Mouse (Mus musculus) forebrain, embryonic 15.5 days (tissue): ENCODE measurements around the gene Rilp. TPM values are rescaled to one million over a fixed set of nuclear protein-coding genes. Genes with fewer than 3 reads are reported as not detected.

ENCODE experiments used
- ATAC-seq: fragments of 200-750 bp; cut with Nextera tagmentation; replicated peaks from 2 replicates; pipeline ENCODE4 v1.8.0; 2017; ENCODE audit warnings: mild to moderate bottlenecking, moderate TSS enrichment, moderate library complexity
- H3K27ac ChIP-seq: fragments of 300-500 bp; sonication (generic); replicated peaks from 2 replicates; pipeline ENCODE4 v1.5.1; 2015; ENCODE audit warnings: mild to moderate bottlenecking, inconsistent platforms
- H3K27me3 ChIP-seq: fragments of 300-500 bp; sonication (generic); 2 replicates; pipeline ENCODE4 v1.6.1; 2015; ENCODE audit warnings: inconsistent platforms
- H3K36me3 ChIP-seq: fragments of 300-500 bp; sonication (generic); 2 replicates; pipeline ENCODE4 v1.6.1; 2015; ENCODE audit warnings: mild to moderate bottlenecking, inconsistent platforms
- H3K4me1 ChIP-seq: fragments of 300-500 bp; sonication (generic); 2 replicates; pipeline ENCODE4 v1.6.1; 2015; ENCODE audit warnings: inconsistent platforms
- H3K4me2 ChIP-seq: fragments of 300-500 bp; sonication (generic); replicated peaks from 2 replicates; pipeline ENCODE4 v1.6.1; 2015; ENCODE audit warnings: mild to moderate bottlenecking, inconsistent platforms
- H3K4me3 ChIP-seq: fragments of 300-500 bp; sonication (generic); 2 replicates; pipeline ENCODE4 v1.5.1; 2015; ENCODE audit warnings: mild to moderate bottlenecking, inconsistent platforms
- H3K9ac ChIP-seq: fragments of 300-500 bp; sonication (generic); replicated peaks from 2 replicates; pipeline ENCODE4 v1.6.1; 2015; ENCODE audit warnings: mild to moderate bottlenecking, inconsistent platforms
- H3K9me3 ChIP-seq: fragments of 300-500 bp; sonication (generic); 2 replicates; pipeline ENCODE4 v1.6.1; 2016; ENCODE audit warnings: inconsistent platforms
- WGBS: fragments of 180-500 bp; shearing (Covaris S2); methylation state at CpG from one replicate; pipeline ENCODE4 v1.1.7; 2015; ENCODE audit warnings: mixed read lengths; 5-methylcytosine and 5-hydroxymethylcytosine counted together
- polyA plus RNA-seq: library from polyadenylated mRNA; unstranded; fragments of >200 nt; fragmentation: Nextera tagmentation; extraction: Ambion mirVana; gene quantifications from 2 replicates; pipeline ENCODE4 v1.2.1, GENCODE M21; 2015

The Rilp gene
- polyA plus RNA-seq, 1 experiment from 2014 or later, result 0.71 TPM

- H3K36me3 ChIP-seq, result no peaks in the 10 kb centered on the region
- no peak overlapping the region for H3K4me3 ChIP-seq
- peaks cover 38% of the 10 kb centered on the region for H3K4me1 ChIP-seq
- no peak overlapping the region for H3K4me2 ChIP-seq
- WGBS, result 45% methylated on average over 11 of the region's 11 CpGs
- H3K9ac ChIP-seq, result no peak overlapping the region
- no peaks in the 10 kb centered on the region for H3K27me3 ChIP-seq
- H3K9me3 ChIP-seq, result no peaks in the 10 kb centered on the region
- 0 out of 2 replicates have a peak overlapping the region, but pooled peaks have one; percentile 14 for H3K27ac ChIP-seq
- ATAC-seq, result peak; percentile 33; the same call in 1 of the 2 replicates
Observed at GRCm38 (mm10) chr11:75537491-75538183, 27.7 kb downstream of the Rilp start.

DNA sequence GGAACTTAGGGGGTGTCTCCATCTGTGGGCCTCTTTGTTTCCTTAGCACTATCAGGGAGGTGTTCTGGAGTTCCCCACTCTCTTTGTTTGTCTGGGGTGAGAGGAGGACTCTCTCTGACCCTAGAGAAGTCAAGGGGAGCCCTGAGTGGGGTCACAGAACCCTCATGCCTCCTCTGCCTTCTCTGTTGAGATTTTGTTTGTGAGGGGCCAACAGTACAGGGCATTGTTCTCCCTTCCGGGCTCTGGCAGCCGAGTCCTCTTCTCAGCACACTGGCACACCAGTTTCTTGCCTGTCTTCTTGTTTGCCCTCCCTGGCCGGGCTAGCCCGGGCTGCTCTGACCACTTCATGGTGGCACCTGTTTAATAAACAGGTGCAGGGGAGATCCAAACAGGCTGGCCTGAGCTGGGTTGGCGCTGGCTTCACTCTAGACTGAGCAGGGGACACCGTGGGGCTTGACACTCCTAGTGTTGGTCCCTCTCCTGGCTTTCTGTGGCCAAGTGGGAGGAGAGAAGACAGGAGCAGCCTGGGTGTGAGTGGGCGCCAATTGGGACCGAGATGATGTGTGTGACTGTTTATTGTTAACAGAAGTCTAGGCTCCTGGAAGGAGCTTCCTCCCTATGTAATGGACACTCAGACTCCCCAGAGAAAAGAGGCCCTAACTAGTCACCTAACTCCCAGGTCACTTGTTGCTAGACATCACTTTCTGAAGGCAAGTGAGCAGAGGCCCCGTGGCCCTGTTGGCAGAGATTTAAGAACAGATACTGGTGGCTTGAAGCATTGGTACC, 28.5 kb downstream of the Rilp start:
- Histone ChIP-seq H3K9me3 (no peaks in the 10 kb centered on the region), H3K4me2 (no peak overlapping the region), H3K9ac (no peak overlapping the region), H3K4me3 (no peak overlapping the region), H3K4me1 (peaks cover 31% of the 10 kb centered on the region), H3K36me3 (no peaks in the 10 kb centered on the region), H3K27ac (0 out of 2 replicates have a peak overlapping the region, but pooled peaks have one; percentile 3), H3K27me3 (no peaks in the 10 kb centered on the region)
- WGBS, result 64% methylated on average over 9 of the region's 9 CpGs
- ATAC-seq, result no peak

DNA sequence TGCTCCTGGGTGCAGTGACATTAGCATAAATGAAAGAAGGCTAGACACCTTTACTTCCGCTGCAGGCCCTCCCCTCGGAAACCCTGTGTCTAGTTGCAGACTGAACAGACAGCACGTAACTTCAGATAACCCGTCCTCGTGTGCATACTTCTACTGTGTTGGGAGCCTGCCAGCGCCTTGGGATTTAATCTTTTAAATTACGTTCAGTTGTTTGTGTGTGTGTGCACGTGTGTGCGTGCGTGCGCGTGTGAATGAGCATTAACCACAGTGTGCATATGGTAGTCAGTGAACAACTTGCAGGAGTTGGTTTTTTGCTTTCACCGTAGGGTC, 29.0 kb downstream of the Rilp start:
- H3K4me1 ChIP-seq, result peaks cover 27% of the 10 kb centered on the region
- no peak overlapping the region for H3K9ac ChIP-seq
- H3K9me3 ChIP-seq, result no peaks in the 10 kb centered on the region
- H3K27me3 ChIP-seq, result no peaks in the 10 kb centered on the region
- no peak overlapping the region for H3K4me3 ChIP-seq
- H3K4me2 ChIP-seq, result no peak overlapping the region
- 79% methylated on average over 13 of the region's 13 CpGs for WGBS
- ATAC-seq, result no peak
- H3K27ac ChIP-seq, result no peak overlapping the region
- no peaks in the 10 kb centered on the region for H3K36me3 ChIP-seq

DNA sequence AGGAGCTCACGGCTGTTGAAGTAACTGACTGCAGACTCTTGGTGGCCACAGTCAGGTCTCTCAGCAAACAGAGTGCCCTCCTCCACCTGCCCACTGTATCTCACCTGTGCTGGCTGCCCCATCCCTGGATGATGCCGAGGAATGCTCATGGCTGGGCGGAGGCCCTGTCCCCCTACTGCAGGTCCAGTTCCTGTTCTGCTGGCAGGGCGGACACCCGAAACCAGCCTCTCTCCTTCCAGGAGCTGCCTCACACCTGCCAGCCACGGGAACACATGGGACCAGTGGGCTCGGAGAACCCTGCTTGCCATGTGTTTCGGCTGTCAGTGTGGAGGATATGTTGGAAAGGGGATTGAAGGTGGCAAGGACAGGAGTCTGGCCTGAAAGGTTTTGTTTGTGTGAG, 30.3 kb downstream of the Rilp start:
- Histone ChIP-seq H3K27ac (peak overlapping the region; percentile 47), H3K4me1 (peaks cover 23% of the 10 kb centered on the region), H3K27me3 (no peaks in the 10 kb centered on the region), H3K9me3 (no peaks in the 10 kb centered on the region), H3K4me3 (no peak overlapping the region), H3K9ac (no peak overlapping the region), H3K36me3 (no peaks in the 10 kb centered on the region), H3K4me2 (no peak overlapping the region)
- 83% methylated on average over 8 of the region's 8 CpGs for WGBS
- ATAC-seq, result no peak

DNA sequence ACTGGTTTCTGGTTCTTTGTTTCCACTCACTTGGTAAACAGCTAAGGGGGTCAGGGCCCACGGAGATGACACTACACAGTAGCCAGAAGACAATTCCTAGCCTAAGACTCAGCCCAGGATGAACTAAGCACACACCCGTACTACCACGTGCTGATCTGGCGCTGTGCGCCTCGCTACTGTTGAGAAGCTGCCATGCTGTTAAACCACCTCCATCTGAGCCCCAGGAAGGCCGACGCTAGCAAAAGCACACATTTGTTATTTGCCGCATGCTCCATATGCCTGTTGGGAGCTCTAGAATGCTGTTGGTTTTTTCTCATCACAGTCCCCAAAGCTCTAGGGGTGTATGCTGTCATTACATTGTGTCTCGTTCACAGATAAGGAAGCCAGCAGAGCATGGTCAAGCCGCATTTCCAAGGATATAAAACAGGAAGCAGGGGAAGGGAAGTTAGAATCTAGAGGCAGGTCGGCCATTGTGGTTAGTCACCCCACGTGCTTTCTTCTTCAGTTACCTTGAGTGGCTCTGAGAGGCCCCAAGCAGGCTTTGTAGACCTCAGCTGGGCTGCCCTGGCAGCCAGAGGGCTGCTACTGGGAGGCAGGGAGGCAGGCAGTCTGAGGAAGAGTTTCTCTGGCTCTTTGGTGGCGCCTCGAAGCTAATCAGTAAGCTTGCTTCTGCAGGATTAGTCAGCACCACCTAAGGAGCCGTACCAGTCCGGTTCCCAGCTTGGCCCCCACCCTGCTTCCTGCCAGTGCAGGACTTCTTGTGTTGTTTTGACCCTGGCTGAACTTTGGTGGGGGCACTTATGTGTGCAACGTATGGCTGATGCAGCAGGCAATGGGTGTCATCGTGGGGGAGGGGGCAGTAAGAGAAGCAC, 31.1 kb downstream of the Rilp start:
- no peak overlapping the region for H3K4me2 ChIP-seq
- no peaks in the 10 kb centered on the region for H3K9me3 ChIP-seq
- peaks cover 22% of the 10 kb centered on the region for H3K4me1 ChIP-seq
- ATAC-seq, result 0 out of 2 replicates have a peak, but pooled peaks have one; percentile 33
- WGBS, result 65% methylated on average over 19 of the region's 19 CpGs
- peak overlapping the region; percentile 47 for H3K27ac ChIP-seq
- H3K27me3 ChIP-seq, result no peaks in the 10 kb centered on the region
- no peak overlapping the region for H3K4me3 ChIP-seq
- H3K9ac ChIP-seq, result no peak overlapping the region
- no peaks in the 10 kb centered on the region for H3K36me3 ChIP-seq

- no peak for ATAC-seq
- H3K4me3 ChIP-seq, result no peak overlapping the region
- 81% methylated on average over 9 of the region's 9 CpGs for WGBS
- H3K27me3 ChIP-seq, result no peaks in the 10 kb centered on the region
- no peak overlapping the region for H3K27ac ChIP-seq
- H3K4me2 ChIP-seq, result no peak overlapping the region
- H3K9ac ChIP-seq, result no peak overlapping the region
- H3K9me3 ChIP-seq, result no peaks in the 10 kb centered on the region
- H3K4me1 ChIP-seq, result peaks cover 16% of the 10 kb centered on the region
- H3K36me3 ChIP-seq, result no peaks in the 10 kb centered on the region
Observed at GRCm38 (mm10) chr11:75544713-75545112, 34.8 kb downstream of the Rilp start.

DNA sequence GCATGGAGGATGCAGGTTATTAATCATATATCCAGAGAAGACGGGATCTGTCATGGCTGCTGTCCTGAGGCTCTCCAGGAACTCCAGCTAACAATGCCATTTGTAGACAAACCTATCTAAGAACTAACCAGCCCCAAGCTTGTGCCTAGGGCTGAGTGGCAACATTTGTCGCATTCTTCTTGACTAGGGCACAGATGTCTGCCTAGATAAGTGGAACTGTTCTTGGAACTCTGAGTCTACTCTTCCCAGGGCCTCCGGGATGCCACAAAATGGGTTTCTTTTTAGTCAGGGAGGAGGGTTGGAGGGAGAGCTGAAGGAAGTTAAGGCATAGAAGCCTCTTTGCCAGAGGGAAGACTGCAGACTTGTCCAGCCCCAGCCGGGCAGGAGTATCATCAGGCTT, 36.2 kb downstream of the Rilp start:
- H3K4me1 ChIP-seq, result peaks cover 19% of the 10 kb centered on the region
- ATAC-seq, result no peak
- no peaks in the 10 kb centered on the region for H3K27me3 ChIP-seq
- no peaks in the 10 kb centered on the region for H3K36me3 ChIP-seq
- H3K9ac ChIP-seq, result no peak overlapping the region
- H3K4me3 ChIP-seq, result no peak overlapping the region
- H3K27ac ChIP-seq, result no peak overlapping the region
- H3K4me2 ChIP-seq, result no peak overlapping the region
- 80% methylated on average over 4 of the region's 4 CpGs for WGBS
- H3K9me3 ChIP-seq, result no peaks in the 10 kb centered on the region

DNA sequence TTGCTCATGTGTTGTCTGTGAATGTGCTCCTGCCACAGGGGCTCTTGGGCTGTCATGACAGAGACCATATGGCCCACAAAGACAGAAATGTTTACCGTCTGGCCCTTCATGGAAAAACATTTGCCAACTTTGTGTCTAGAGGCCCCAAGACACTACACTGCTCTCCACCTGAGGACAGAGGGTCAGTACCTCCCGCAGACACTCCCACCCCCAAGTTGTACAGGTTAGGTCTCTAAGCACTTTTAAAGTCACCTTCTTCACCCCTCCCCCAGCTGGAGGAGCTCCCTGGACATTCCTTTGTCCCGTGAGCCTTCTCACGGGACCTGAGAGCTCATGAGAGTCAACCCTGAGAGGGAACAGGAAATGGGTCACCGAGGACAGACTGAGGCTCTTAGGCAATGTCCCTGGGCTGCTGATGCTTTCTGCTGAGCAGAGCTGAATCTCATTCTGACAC, 39.8 kb downstream of the Rilp start:
- no peaks in the 10 kb centered on the region for H3K27me3 ChIP-seq
- H3K9me3 ChIP-seq, result no peaks in the 10 kb centered on the region
- ATAC-seq, result peak; percentile 26; the same call in 1 of the 2 replicates
- H3K4me3 ChIP-seq, result no peak overlapping the region
- peaks cover 27% of the 10 kb centered on the region for H3K4me1 ChIP-seq
- WGBS, result 45% methylated on average over 5 of the region's 5 CpGs
- H3K36me3 ChIP-seq, result no peaks in the 10 kb centered on the region
- no peak overlapping the region for H3K27ac ChIP-seq
- H3K4me2 ChIP-seq, result no peak overlapping the region
- H3K9ac ChIP-seq, result no peak overlapping the region

DNA sequence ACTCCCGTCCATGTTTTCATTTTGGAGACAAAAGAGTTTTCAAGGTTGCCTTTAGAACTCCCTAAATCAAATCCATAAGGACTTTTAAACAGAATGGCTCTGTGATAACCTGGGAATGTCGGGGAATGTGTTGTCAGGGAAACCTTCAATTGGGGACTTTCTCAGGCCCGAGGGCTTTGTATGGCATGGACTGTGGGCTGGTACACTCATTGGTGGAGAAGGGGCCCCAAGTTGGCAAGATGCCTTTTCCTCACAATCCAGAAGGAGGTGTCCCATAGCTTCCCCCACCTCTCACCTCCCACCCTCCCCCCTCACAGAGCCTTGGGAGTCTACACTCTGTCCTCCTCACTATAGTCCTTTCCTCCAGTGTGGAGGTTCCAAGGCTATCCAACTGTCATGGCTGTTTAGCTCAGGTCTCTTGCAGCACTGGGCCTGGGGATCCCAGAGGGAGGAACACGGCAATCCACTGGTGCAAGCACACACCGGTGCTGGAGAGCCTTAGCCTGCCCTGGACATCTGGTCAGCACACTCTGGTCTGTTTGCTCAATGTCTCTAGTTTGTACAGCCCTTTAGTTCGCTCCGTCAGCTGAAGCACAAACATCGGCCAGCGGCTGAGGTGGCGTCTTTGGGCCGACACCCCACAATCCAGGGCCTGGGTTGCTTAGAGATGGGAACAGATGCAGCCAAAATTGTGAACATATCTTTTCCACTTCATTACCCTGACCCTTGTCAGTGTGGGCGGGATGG, 40.5 kb downstream of the Rilp start:
- Histone ChIP-seq H3K4me2 (no peak overlapping the region), H3K4me1 (peaks cover 27% of the 10 kb centered on the region), H3K9ac (no peak overlapping the region), H3K27ac (no peak overlapping the region), H3K9me3 (no peaks in the 10 kb centered on the region), H3K27me3 (no peaks in the 10 kb centered on the region), H3K36me3 (no peaks in the 10 kb centered on the region), H3K4me3 (no peak overlapping the region)
- 50% methylated on average over 12 of the region's 12 CpGs for WGBS
- 0 out of 2 replicates have a peak, but pooled peaks have one; percentile 16 for ATAC-seq

DNA sequence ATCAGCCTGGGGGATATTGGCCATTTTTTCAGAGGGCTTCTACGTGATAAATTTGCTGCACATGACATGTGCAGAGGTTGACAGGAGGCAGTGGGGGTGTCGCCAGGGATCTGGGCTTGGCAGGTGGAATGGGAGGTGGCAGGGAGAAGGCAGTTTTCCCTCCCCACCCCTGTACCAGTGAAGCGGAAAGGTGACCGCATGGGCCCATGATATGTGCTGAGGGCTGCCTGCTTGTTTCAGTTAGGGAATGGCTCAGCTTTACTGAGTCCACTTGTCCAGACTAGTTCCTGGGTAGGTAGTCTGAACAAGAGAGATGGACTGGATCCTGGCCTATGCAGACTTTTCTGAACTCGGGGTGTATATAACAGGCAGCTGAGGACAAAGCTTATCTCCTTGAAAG, 41.4 kb downstream of the Rilp start:
- Histone ChIP-seq H3K4me3 (no peak overlapping the region), H3K36me3 (no peaks in the 10 kb centered on the region), H3K4me1 (peaks cover 27% of the 10 kb centered on the region), H3K9me3 (no peaks in the 10 kb centered on the region), H3K4me2 (no peak overlapping the region), H3K9ac (no peak overlapping the region), H3K27me3 (no peaks in the 10 kb centered on the region), H3K27ac (no peak overlapping the region)
- no peak for ATAC-seq
- 87% methylated on average over 5 of the region's 5 CpGs for WGBS

DNA sequence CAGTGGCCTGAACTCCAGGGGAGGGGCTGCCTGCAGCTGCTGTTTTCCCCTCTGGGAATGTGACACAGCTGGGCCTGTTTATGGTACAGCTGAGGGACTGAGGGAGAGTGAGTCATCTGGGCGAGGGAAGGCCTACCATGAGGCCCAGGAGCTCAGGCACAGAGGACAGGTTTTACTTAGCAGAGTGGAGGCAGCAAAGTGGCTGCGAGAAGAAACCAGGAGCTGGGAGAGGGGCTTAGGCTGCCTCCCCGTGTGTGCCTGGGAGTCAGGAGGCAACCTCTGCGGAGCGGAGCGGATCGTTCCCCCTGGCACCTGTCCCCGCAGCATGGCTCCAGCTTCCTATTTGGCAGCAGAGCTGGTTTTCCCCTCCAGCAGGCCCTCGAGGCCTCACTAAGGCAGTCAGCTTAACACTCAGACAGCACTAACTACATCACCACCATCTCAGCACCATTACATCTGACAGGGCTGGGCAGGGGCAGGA, 42.1 kb downstream of the Rilp start:
- Histone ChIP-seq H3K27ac (no peak overlapping the region; the same call in 1 of the 2 replicates), H3K4me3 (no peak overlapping the region), H3K36me3 (no peaks in the 10 kb centered on the region), H3K4me2 (no peak overlapping the region), H3K9me3 (no peaks in the 10 kb centered on the region), H3K9ac (0 out of 2 replicates have a peak overlapping the region, but pooled peaks have one; percentile 5), H3K4me1 (peaks cover 27% of the 10 kb centered on the region), H3K27me3 (no peaks in the 10 kb centered on the region)
- WGBS, result 55% methylated on average over 9 of the region's 9 CpGs
- no peak for ATAC-seq
